Mouse (Mus musculus): Measurements from ENCODE around the gene Nckipsd. TPM values are rescaled to one million over a fixed set of nuclear protein-coding genes. Genes with fewer than 3 reads are reported as not detected.
A peak's percentile ranks its signal among the peaks of the same experiment; 100 is the strongest.

Nckipsd gene
- polyA plus RNA-seq, 1 experiment from 2014 or later: 19.0 TPM

GRCm38 (mm10) chr9:108785416-108785815 is 22.8 kb upstream of the Nckipsd start:
- no peaks in the 10 kb centered on the region for H3K9me3 ChIP-seq
- H3K4me3 ChIP-seq: peak overlapping the region; percentile 85
- no peak overlapping the region for H3K9ac ChIP-seq
- peaks cover 34% of the 10 kb centered on the region for H3K4me1 ChIP-seq
- no peak overlapping the region for H3K27ac ChIP-seq
- 0 out of 2 replicates have a peak, but pooled peaks cover 2% of the 10 kb centered on the region for H3K36me3 ChIP-seq
- ATAC-seq (ENCODE audit: insufficient number of reproducible peaks, low FRiP score, low TSS enrichment, low read depth): no peak
- no peaks in the 10 kb centered on the region for H3K27me3 ChIP-seq
- H3K4me2 ChIP-seq: peak overlapping the region; percentile 77

- Histone ChIP-seq H3K4me1 (peaks cover 38% of the 10 kb centered on the region), H3K4me2 (no peak overlapping the region), H3K4me3 (no peak overlapping the region)
Measured at GRCm38 (mm10) chr9:108786494-108786893, 21.7 kb upstream of the Nckipsd start.

GRCm38 (mm10) chr9:108787080-108787479 is 21.1 kb upstream of the Nckipsd start:
- Histone ChIP-seq H3K4me3 (no peak overlapping the region), H3K27me3 (no peaks in the 10 kb centered on the region), H3K36me3 (0 out of 2 replicates have a peak, but pooled peaks cover 2% of the 10 kb centered on the region), H3K9ac (no peak overlapping the region), H3K4me2 (no peak overlapping the region), H3K27ac (no peak overlapping the region), H3K9me3 (no peaks in the 10 kb centered on the region), H3K4me1 (peaks cover 44% of the 10 kb centered on the region)
- WGBS: 83% methylated on average over 2 of the region's 2 CpGs
- no peak for ATAC-seq (ENCODE audit: insufficient number of reproducible peaks, low FRiP score, low TSS enrichment, low read depth)

More at GRCm38 (mm10) chr9:108786494-108786893, 21.7 kb upstream of the Nckipsd start:
- no peaks in the 10 kb centered on the region for H3K9me3 ChIP-seq
- H3K36me3 ChIP-seq: 0 out of 2 replicates have a peak, but pooled peaks cover 2% of the 10 kb centered on the region
- no peak overlapping the region for H3K27ac ChIP-seq
- WGBS: 85% methylated on average over 1 of the region's 1 CpGs
- ATAC-seq (ENCODE audit: insufficient number of reproducible peaks, low FRiP score, low TSS enrichment, low read depth): no peak
- no peaks in the 10 kb centered on the region for H3K27me3 ChIP-seq
- no peak overlapping the region for H3K9ac ChIP-seq

- H3K4me1 ChIP-seq: peaks cover 48% of the 10 kb centered on the region
- no peaks in the 10 kb centered on the region for H3K9me3 ChIP-seq
- H3K27ac ChIP-seq: no peak overlapping the region
- H3K9ac ChIP-seq: no peak overlapping the region
- no peak for ATAC-seq (ENCODE audit: insufficient number of reproducible peaks, low FRiP score, low TSS enrichment, low read depth)
- 64% methylated on average over 3 of the region's 3 CpGs for WGBS
- no peaks in the 10 kb centered on the region for H3K27me3 ChIP-seq
- H3K4me3 ChIP-seq: no peak overlapping the region
- H3K36me3 ChIP-seq: 0 out of 2 replicates have a peak, but pooled peaks cover 2% of the 10 kb centered on the region
- H3K4me2 ChIP-seq: no peak overlapping the region
Measured at GRCm38 (mm10) chr9:108788713-108789112, 19.5 kb upstream of the Nckipsd start.

GRCm38 (mm10) chr9:108792307-108792706 is 15.9 kb upstream of the Nckipsd start:
- no peak overlapping the region for H3K4me2 ChIP-seq
- no peaks in the 10 kb centered on the region for H3K9me3 ChIP-seq
- no peaks in the 10 kb centered on the region for H3K27me3 ChIP-seq
- H3K9ac ChIP-seq: no peak overlapping the region
- no peak overlapping the region for H3K27ac ChIP-seq
- WGBS: 88% methylated on average over 1 of the region's 1 CpGs
- no peak for ATAC-seq (ENCODE audit: insufficient number of reproducible peaks, low FRiP score, low TSS enrichment, low read depth)
- H3K36me3 ChIP-seq: peaks cover 16% of the 10 kb centered on the region
- no peak overlapping the region for H3K4me3 ChIP-seq
- H3K4me1 ChIP-seq: peaks cover 45% of the 10 kb centered on the region

- no peaks in the 10 kb centered on the region for H3K9me3 ChIP-seq
- ATAC-seq (ENCODE audit: insufficient number of reproducible peaks, low FRiP score, low TSS enrichment, low read depth): no peak
- no peaks in the 10 kb centered on the region for H3K27me3 ChIP-seq
- peaks cover 45% of the 10 kb centered on the region for H3K4me1 ChIP-seq
- WGBS: 35% methylated on average over 3 of the region's 3 CpGs
- H3K4me2 ChIP-seq: no peak overlapping the region
- no peak overlapping the region for H3K9ac ChIP-seq
- no peak overlapping the region for H3K4me3 ChIP-seq
- H3K27ac ChIP-seq: no peak overlapping the region
- H3K36me3 ChIP-seq: peaks cover 20% of the 10 kb centered on the region
Measured at GRCm38 (mm10) chr9:108792730-108793129, 15.4 kb upstream of the Nckipsd start.

- H3K27me3 ChIP-seq: no peaks in the 10 kb centered on the region
- H3K9ac ChIP-seq: no peak overlapping the region
- WGBS: 70% methylated on average over 2 of the region's 2 CpGs
- H3K4me3 ChIP-seq: no peak overlapping the region
- H3K9me3 ChIP-seq: no peaks in the 10 kb centered on the region
- H3K4me2 ChIP-seq: no peak overlapping the region
- H3K27ac ChIP-seq: 0 out of 2 replicates have a peak overlapping the region, but pooled peaks have one; percentile 13
- ATAC-seq (ENCODE audit: insufficient number of reproducible peaks, low FRiP score, low TSS enrichment, low read depth): no peak
- H3K36me3 ChIP-seq: peaks cover 42% of the 10 kb centered on the region
- H3K4me1 ChIP-seq: peaks cover 38% of the 10 kb centered on the region
Measured at GRCm38 (mm10) chr9:108795281-108795680, 12.9 kb upstream of the Nckipsd start.

GRCm38 (mm10) chr9:108795762-108796161 is 12.4 kb upstream of the Nckipsd start:
- Histone ChIP-seq H3K4me1 (peaks cover 37% of the 10 kb centered on the region), H3K4me2 (peak overlapping the region; percentile 22; the same call in 1 of the 2 replicates), H3K36me3 (peaks cover 44% of the 10 kb centered on the region), H3K4me3 (no peak overlapping the region), H3K9me3 (no peaks in the 10 kb centered on the region), H3K27ac (peak overlapping the region; percentile 57; the same call in 1 of the 2 replicates), H3K9ac (no peak overlapping the region), H3K27me3 (no peaks in the 10 kb centered on the region)
- WGBS: 49% methylated on average over 11 of the region's 11 CpGs
- ATAC-seq (ENCODE audit: insufficient number of reproducible peaks, low FRiP score, low TSS enrichment, low read depth): no peak

GRCm38 (mm10) chr9:108796351-108796981 is 11.7 kb upstream of the Nckipsd start:
- Histone ChIP-seq H3K4me2 (peak overlapping the region; percentile 22; the same call in 1 of the 2 replicates), H3K36me3 (peaks cover 49% of the 10 kb centered on the region)

GRCm38 (mm10) chr9:108797477-108797876 is 10.7 kb upstream of the Nckipsd start:
- Histone ChIP-seq H3K27me3 (no peaks in the 10 kb centered on the region), H3K9me3 (no peaks in the 10 kb centered on the region), H3K4me1 (peaks cover 27% of the 10 kb centered on the region), H3K4me3 (no peak overlapping the region), H3K27ac (no peak overlapping the region), H3K4me2 (no peak overlapping the region), H3K9ac (no peak overlapping the region), H3K36me3 (peaks cover 59% of the 10 kb centered on the region)
- ATAC-seq (ENCODE audit: insufficient number of reproducible peaks, low FRiP score, low TSS enrichment, low read depth): no peak
- WGBS: 90% methylated on average over 7 of the region's 7 CpGs

More at GRCm38 (mm10) chr9:108796351-108796981, 11.7 kb upstream of the Nckipsd start:
- no peak for ATAC-seq (ENCODE audit: insufficient number of reproducible peaks, low FRiP score, low TSS enrichment, low read depth)
- no peaks in the 10 kb centered on the region for H3K27me3 ChIP-seq
- H3K27ac ChIP-seq: peak overlapping the region; percentile 57; the same call in 1 of the 2 replicates
- H3K9me3 ChIP-seq: no peaks in the 10 kb centered on the region
- H3K4me1 ChIP-seq: peaks cover 33% of the 10 kb centered on the region
- no peak overlapping the region for H3K9ac ChIP-seq
- WGBS: 84% methylated on average over 4 of the region's 4 CpGs
- H3K4me3 ChIP-seq: no peak overlapping the region

GRCm38 (mm10) chr9:108798508-108799075 is 9.6 kb upstream of the Nckipsd start:
- H3K4me1 ChIP-seq: peaks cover 17% of the 10 kb centered on the region
- peaks cover 67% of the 10 kb centered on the region for H3K36me3 ChIP-seq
- H3K4me3 ChIP-seq: no peak overlapping the region
- WGBS: 54% methylated on average over 5 of the region's 5 CpGs
- H3K9me3 ChIP-seq: no peaks in the 10 kb centered on the region
- no peak overlapping the region for H3K9ac ChIP-seq
- no peak overlapping the region for H3K27ac ChIP-seq
- no peak overlapping the region for H3K4me2 ChIP-seq
- ATAC-seq (ENCODE audit: insufficient number of reproducible peaks, low FRiP score, low TSS enrichment, low read depth): no peak
- no peaks in the 10 kb centered on the region for H3K27me3 ChIP-seq

GRCm38 (mm10) chr9:108799564-108799963 is 8.6 kb upstream of the Nckipsd start:
- no peak for ATAC-seq (ENCODE audit: insufficient number of reproducible peaks, low FRiP score, low TSS enrichment, low read depth)
- WGBS: 83% methylated on average over 3 of the region's 3 CpGs
- H3K4me3 ChIP-seq: no peak overlapping the region

More at GRCm38 (mm10) chr9:108799564-108799963, 8.6 kb upstream of the Nckipsd start:
- H3K9ac ChIP-seq: no peak overlapping the region
- H3K4me2 ChIP-seq: no peak overlapping the region
- H3K4me1 ChIP-seq: peaks cover 13% of the 10 kb centered on the region
- peaks cover 77% of the 10 kb centered on the region for H3K36me3 ChIP-seq
- no peak overlapping the region for H3K27ac ChIP-seq
- H3K27me3 ChIP-seq: no peaks in the 10 kb centered on the region
- no peaks in the 10 kb centered on the region for H3K9me3 ChIP-seq
